Mouse (Mus musculus): ENCODE measurements around the gene Upk3b.

Upk3b gene

DNA sequence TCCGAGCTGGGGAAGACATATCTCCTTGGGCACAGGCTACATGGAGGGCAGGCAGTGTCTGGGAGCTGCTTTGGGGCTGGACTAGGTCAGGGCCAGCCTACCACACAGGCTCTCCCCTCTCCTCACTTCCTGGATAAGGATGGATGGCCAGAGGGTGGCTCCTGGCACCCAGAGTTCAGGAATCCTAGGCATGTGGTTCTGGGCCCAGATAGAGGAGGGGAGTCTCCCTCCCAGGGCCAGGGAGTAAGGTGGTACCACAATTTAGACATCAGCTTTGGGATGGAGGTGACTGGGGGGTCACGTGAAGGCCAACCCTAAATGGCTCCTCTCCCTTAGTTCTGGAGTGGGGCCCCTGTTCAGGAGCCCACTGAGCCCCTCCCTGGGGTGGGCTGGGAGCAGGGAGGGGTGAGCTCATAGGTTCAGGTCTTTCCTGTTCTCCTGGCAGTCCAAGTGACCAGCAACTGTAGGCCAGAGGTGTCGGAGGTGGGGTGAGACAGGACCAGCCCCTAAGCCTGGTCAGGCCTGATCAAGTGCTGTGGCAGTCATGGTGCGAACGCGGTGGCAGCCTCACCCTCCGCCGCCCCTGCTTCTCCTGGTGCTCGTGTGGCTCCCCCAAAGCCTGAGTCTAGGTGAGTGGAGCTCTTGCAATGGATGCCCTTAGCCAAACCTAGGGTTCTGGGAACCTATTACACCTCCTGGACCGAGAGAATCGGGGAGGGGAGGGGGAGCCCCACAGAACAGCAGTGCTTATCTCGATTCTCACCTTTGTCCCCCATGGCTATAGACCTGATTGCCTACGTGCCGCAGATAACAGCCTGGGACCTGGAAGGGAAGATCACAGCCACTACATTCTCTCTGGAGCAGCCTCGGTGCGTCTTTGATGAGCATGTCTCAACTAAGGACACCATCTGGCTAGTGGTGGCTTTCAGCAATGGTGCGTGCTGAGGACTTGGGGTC is at the start of gene Upk3b:
Upk3b (plus strand) TSS at position 239 of the 957 bp plus-strand sequence.
- DNase-seq (ENCODE audit: low spot score in 2 of 2), result peak in 1 of 2 experiments; percentile 71

DNA sequence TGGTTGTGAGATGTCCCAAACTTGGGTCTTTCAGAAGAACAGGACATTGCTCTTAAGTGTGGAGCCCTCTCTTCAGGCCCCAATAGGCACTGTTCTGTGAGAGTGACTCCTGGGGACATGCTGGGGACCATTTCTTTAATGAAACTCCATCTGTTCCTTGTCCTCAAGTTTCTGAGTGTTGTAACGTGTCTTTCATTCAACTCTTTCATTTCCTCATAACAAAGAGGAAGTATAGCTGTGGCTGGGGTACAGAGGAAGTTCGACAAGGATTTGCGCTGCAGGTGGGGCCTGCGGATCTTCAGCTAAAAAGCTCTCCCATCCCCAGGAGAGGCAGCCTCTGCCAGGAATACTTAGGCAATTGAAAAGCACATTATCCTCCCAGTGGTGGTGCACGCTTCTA is 47.7 kb upstream of the Upk3b start:
- DNase-seq (ENCODE audit: low spot score in 2 of 2), result no peak

DNA sequence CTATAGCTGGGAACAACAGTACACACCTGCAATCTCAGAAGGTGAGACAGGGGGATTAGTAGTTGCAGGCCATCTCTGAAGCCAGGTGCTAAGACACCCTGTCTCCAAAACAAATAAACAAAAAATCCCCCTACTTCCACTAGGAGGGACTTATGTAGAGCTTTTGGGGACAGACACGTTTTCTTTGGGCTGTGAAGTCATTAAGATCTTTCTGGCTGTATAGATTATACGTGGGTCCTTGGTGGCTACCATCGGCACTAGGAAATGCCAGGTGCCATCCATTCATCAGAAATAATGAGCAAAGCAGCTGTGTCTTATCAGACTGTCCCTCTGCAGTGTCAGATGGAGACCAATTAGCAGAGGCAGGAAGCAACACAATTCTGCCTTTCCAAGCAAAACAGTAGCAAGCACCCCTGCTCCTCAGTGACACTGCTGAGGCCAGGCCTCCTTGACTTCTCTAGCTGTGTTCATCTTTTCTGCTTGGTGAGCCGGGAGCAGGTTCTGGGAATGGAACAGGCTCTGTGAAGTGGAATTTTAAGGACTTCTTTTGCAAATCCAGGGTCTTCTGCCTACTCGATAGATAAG is 44.8 kb upstream of the Upk3b start:
- no peak for DNase-seq (ENCODE audit: low spot score in 2 of 2)

DNA sequence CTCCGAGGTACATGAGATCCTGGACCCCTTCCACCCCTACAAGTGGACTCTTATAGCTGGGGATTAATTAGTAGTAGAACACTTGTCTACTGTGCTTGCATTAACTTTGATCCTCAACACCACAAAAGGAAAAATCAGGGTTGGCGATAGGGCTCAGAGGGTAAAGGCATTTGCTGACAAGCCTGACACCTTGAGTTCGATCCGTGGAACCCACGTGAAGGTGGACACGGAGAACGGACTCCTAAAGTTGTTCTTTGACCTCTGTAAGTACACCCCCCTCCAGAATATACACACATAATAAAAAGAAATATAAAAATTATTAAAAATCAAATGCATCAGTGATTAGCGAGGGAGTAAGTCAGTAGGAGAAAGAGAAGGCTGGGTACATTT is 44.0 kb upstream of the Upk3b start:
- no peak for DNase-seq (ENCODE audit: low spot score in 2 of 2)

DNA sequence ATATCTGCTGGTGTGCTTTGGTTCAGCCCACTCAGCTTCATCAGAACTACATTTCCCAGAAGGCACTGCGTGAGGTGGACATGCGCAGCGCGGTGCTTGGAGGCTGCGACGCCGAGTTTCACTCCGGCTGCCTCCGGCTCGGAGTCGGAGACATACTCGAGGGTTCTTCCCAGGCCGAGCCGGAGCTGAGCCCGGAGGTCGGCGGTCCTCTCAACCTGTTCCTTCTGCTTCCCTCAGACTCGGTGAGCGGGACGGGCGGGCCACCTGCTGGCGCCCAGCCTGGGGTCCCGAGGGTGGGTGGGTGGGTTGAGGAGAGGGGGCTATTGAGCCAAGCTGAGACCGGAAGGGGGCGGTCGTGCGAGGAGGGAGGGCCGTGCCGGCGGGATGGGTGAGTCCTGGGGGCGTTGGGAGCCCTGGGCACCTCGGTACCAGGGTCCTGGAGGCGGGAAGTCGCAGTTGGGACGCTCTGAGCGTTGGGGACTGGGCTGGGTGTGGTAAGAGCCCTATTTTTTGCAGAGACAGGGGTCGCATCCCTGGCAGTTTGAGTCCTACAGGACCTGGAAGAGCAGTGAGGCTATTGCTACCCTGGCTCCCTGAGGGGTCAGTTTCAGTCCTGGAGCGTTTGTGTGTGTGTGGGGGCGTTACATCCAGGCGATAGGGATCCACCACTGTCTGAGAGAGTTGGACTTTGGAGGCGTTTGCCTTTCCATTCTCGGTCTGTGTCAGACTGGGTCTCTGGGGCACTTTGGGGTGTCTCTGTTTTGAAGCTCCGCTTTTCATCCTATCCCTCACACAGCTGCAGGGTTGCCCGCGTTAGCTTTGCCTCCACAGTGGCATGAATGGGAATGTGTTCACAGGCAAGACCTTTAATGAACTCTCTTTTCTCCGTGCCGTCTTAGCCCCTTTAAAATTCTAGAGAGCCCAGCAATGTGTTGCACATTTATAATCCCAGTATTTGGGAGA is 43.3 kb upstream of the Upk3b start, which contains the start of gene Dtx2:
Dtx2 (plus strand) TSS at position 76 of the 963 bp plus-strand sequence.
- DNase-seq (ENCODE audit: low spot score in 2 of 2), result peak; percentile 85 to 89

DNA sequence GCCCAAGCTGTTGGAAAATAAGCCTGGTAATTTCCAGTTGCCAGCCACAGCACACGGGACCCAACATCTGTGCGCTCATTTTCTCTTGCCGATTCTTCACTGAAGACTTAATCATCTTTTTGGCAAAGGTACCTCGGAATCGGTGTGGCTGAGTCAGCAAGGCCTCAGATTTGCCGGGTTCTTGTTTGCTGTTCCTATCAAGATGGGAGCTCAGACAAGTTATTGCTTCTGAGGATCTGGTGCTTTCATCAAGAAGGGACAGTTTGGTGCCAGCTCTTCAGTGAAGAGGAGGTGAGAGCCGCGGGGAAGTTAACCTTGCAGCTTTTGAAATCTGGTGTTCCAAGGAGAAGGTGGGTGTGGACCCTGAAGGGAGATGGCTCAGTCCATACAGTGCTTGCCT is 42.1 kb upstream of the Upk3b start:
- peak in 1 of 2 experiments; percentile 38 for DNase-seq (ENCODE audit: low spot score in 2 of 2)

DNA sequence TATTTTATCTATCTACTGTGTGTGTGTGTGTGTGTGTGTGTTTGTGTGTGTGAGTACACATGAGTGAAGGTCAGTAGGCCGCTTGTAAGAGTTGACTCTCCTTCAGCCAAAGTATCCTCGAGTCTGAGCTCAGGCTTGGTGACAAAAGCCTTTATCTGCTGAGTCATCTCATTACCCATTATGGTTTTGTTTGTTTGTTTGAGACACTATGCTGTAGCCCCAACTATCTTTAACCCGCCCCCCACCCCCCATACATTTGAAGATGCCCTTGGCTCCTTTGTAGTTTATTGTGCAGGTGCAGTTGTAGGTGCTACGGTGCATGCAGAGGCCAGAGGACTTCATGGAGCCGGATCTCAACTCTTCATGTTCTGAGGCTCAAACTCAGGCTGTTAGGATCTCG is 37.1 kb upstream of the Upk3b start:
- DNase-seq (ENCODE audit: low spot score in 2 of 2), result no peak

DNA sequence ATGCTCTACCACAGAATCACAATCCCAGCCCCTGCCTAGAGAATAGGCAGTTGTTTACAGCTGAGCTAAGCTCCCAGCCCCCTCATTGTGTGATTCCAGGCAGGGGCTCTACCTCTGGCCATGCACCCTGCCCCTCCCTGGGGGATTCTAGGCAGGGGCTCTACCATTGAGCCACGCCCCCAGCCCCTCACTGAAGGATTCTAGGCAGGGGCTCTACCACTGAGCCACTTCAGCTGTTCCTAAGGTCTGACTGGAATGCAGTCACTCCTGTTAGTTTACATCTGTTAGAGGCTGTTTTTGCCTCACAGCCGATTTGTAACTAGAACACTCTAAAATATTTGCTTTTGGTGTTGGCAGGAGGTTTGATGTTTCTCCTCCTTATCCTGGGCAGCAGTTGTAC is 36.0 kb upstream of the Upk3b start:
- DNase-seq (ENCODE audit: low spot score in 2 of 2), result no peak

DNA sequence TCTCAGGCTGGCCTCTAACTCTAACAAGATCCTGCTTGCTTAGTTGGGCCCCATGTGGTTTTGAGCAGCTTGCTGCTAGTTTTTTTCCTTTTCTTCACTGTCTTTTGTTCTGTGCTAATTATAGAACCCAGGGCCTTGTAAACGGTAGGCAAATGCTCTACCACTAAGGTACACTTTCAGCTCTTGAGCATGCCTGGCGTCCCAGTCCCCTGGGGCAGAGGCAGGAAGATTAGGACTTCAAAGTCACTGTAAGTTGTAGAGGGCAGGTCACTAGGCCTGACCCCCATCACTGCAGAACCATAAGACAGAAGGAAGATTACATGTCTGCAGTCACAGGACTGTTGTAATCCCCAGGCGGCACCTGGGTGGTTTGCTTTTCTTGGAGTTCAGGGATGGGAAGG is 35.5 kb upstream of the Upk3b start:
- DNase-seq (ENCODE audit: low spot score in 2 of 2), result no peak

DNA sequence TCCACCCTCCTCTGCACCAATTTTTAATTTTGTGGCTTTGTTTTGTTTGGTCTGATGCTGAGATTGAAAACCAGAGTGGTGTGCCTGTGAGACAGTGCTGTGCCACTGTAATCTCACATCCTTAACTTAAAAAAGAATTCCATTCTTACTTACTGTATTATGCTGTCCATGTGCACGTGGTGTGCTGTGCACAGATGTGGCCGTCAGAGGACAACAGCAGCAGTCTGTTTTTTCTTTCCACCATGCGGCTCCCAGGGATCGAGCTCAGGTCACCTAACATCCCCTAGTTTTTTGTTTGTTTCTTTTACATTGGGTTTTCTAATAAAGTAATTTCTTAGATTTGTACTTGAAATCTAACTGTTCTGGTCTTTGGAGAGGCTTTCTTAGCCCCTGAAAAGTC is 33.8 kb upstream of the Upk3b start:
- no peak for DNase-seq (ENCODE audit: low spot score in 2 of 2)

DNA sequence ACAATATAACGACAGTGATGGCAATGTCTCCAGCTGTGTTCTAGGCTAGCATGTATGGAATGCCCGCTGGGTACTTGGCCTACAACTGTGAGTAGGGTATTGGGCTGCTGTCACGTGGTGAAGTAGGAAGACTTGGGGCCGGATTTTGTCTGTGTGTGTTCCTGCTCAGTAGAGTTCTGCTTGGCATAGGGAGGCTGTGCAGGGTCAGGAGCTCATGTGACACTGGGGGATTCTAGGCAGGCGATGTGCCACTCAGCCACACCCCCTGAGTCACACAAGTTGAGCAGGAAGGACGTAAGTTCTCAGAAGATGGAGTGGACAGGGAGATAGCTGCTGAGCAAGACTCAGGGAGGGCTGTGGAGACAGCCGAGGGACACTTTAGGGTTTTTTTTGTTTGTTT is 30.6 kb upstream of the Upk3b start:
- DNase-seq (ENCODE audit: low spot score in 2 of 2), result no peak

DNA sequence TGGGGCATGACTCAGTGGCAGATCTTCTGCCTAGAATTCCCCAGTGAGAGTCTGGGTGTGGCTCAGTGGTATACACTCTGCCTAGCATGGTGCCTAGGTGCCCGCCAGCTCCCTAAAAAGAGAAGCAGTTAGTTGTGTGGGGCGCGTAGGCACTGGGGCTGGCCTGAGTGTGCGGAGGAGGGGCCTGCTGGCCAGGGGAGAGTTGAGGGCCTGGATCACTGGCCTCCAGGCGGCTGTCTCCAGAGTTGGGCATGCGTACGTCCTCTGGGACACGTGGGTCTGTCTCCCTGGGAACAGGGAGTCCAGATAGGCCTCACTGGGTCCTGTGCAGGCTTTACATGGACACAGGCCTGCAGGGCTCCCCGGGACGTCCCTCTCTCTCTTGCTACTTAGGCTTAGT is 23.4 kb upstream of the Upk3b start:
- peak in 1 of 2 experiments; percentile 48 for DNase-seq (ENCODE audit: low spot score in 2 of 2)

DNA sequence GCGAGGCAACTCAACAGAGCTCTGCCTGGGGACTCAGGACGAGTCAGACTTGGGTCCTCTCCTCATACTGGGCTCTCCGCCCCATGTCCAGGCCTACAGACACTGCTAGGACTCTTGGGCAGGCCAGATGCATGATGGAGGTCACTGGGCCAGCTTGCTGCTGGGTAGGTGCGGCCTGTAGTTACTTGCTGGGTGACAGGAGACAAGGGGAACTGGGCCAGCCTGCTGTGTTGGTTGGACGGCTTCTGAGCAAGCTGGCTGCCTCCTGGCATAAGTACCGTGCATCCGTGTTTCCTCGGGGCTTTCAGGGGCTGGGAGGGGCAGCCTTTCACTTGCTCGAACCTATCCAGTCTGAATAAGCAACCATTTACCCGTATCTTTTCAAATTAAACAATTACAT is 22.7 kb upstream of the Upk3b start:
- peak; percentile 64 to 80 for DNase-seq (ENCODE audit: low spot score in 2 of 2)

DNA sequence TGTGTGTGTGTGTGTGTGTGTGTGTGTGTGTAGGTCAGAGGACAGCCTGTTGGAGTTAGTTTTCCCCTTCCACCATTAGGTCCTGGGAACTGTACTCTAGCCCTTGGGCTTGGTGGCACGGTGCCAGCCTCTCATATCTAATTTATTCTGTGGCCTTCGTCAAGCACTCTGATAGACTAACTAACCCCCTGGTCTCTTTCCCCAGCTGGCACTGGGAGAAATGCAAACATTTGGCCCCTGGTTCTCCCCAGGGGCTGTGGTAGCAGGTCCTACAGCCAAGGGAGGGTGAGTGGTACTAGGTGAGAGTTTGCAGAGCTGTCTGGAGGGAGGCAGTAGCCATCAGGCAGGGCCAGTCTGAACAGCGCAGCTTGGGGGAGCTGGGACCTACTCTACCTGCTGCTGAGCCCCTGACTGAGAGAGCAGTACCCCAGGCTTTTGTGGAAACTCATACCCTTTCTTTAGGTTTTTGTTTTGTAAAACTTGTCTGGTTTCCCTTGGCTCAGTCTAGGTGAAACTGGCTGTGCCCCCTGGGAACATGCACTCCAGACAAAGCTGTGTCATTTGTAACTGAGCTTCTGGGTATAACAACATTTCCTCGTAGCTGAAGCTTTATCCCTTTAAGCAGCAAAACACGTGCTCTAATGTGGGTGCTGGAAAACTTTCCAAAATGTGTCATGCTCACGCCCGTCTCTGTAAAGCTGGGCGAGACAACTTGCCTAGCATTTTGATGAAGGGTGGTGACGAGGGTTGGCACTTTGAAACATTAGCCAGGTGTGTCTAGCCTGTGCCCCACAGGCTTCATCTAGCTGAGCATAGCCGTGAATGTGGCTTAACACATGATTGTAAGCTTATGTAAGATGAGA is 22.1 kb upstream of the Upk3b start:
- peak; percentile 31 to 60 for DNase-seq (ENCODE audit: low spot score in 2 of 2)

DNA sequence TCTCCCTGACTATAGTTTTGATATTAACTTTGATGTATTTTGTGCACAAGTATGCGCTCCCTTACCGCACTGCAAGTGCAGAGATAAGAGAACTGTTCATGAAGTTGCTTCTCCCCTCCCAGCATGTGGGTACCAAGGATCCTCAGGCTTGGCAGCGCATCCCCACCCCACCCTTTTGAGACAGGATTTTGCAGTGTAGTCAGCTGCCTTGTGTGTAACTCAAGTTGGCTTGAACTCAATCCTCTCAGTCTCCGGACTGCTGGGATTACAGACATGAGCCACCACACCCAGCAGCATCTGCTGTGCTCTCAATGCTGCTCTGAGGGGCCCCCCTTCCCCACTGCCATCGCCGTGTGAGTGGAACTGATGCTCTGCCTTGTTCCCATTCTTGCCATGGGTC is 21.0 kb upstream of the Upk3b start:
- no peak for DNase-seq (ENCODE audit: low spot score in 2 of 2)

DNA sequence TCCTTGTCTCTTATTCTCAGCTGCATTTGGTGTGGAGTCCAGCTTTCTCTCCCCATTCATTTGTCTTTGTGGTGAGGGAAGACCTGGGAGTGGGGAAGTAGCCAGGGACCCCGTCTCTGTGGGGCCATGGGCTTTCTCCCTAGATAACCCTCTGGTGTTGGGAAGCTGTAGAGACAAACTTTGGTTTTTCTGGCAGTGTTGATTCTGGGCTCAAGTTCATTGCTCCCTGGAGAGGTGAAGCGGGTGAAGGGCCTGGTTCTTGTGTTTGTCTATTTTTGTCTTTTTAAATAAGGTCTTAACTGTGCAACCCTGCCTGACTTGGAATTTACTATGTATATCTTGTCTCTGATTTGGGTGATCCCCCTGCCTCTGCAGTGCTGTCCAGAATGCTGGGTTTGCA is 19.6 kb upstream of the Upk3b start:
- DNase-seq (ENCODE audit: low spot score in 2 of 2), result no peak

DNA sequence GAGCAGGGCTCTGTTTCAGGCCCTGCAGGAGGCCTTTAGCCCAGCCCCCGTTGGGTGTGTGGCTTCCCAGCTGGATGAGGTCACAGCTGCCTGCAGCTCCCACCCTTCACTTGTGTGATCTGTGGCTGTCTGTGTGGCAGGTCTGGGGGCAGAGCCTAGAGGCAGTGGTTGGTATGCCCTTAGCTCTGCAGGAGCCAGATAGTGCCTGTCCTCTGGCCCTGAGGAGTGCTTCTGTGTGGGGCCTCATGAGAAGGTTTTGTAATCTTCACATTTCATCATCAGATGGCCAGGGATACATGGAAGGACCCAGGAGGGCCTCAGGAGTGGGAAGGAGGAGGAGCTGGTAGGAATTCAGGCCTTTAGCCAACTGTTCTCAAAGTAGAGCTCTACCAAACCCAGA is 18.4 kb upstream of the Upk3b start:
- no peak for DNase-seq (ENCODE audit: low spot score in 2 of 2)

DNA sequence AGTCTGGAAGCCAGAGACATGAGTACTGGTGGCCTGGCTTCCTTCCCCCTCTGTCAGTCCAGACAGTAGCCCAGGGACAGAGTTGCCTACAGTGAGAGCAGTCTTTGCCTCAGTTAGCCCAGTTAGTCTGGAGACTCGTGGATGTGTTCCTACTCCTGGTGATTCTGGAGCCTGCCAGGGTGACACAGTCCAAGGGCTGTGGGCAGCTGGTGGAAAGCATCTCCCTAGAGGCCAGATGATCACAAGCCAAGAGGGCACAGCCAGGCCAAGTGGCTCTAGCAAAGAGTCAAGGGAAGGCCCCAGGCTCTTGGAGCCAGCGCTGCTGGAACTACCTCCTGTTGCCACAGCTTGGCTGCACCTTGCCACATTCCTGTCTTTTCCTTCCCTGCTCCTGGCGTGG is 12.6 kb upstream of the Upk3b start:
- peak in 1 of 2 experiments; percentile 57 for DNase-seq (ENCODE audit: low spot score in 2 of 2)

DNA sequence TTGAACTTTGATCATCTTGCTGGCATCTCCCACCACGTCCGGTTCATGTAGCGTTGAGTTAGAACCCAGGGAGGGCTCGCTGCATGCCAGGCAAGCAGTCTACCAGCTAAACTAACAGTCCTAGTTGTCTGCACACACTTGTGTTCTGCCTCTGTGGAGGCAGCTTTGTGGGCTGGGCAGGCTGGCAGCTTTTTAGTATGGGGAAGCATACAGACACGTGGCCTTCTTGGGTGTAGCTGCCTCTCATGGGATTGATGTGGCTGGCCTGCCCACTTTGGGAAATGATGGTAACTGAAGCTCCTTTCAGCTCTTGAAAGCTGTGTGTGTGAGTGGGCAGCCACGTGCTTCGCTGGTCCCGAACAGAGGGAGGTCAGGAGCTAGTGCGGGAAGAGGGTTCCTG is 11.4 kb upstream of the Upk3b start:
- DNase-seq (ENCODE audit: low spot score in 2 of 2), result no peak

DNA sequence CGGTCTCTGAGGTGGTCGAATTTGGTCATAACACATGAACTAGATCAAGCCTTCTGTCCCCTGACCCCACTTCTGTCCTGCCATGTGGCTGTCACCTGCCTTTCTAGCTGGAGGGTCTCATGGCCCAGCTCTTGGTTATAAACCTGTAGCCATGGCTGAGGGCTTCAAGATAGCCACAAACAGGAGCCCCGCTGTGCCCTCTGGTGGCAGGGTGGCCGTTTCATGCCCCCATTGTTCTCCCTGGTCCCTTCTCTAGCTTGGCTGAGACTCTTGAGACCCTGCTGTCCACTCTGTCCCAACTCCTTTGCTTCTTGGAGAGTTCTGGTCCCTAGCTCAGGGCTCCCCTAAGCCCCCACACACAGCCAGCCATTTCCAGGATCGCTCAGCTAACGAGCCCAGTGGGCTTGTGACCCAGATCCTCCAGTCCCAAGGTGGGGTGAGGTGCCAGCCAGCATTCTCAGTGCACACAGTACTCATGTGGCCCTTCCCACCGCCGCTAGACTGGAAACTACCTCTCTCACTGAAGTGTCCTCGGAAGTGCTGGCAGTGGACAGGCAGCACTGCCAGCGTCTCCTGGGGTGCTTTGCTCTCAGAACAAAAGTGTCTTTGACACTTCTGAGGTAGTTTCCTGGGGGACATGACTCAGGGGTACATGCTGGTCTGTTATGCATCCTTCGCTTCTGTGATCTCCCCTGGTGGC is 10.5 kb upstream of the Upk3b start:
- DNase-seq (ENCODE audit: low spot score in 2 of 2), result no peak
